9 mouse cellular contexts compared by ENCODE assay signal in genomic region chr4:131860492-131861340, GRCm38 (mm10). TPM values are rescaled to one million over a fixed set of nuclear protein-coding genes. Genes with fewer than 3 reads are reported as not detected.
DNase-seq lines count a peak whose midpoint lies in the region; ATAC-seq and TF ChIP-seq lines count a peak whose summit lies in the region.
"Had no signal": no experiment of that assay in that cellular context is flagged by ENCODE, and none has a peak within 500 bp of the region (broad histone marks: within the 10 kb centered on the region; RNA-seq: fewer than 3 reads in every experiment).

No protein-coding gene starts in this region.

- peak; percentile 74 to 84 for DNase-seq in CD8-positive naive resting alpha-beta T cell, adult 2 months (ENCODE audit: low read depth in 2 of 2, low spot score in 2 of 2)
- DNase-seq in adrenal gland, postnatal 36 days = peak; percentile 80 to 83
- DNase-seq in kidney, postnatal 10 days = peak; percentile 91
- peak; percentile 83 for DNase-seq in neural tube, embryonic 11.5 days (ENCODE audit: low spot score)

- 40% methylated on average over 15 of the region's 15 CpGs for WGBS in embryonic facial prominence, embryonic 12.5 days
- WGBS in heart, embryonic 12.5 days = 44% methylated on average over 15 of the region's 15 CpGs
- WGBS in liver, embryonic 12.5 days (ENCODE audit: insufficient replicate concordance) = 40% methylated on average over 15 of the region's 15 CpGs
- 55% methylated on average over 15 of the region's 15 CpGs for WGBS in neural tube, embryonic 11.5 days

- no peak; the same call in 1 of the 2 replicates for ATAC-seq in embryonic facial prominence, embryonic 12.5 days (ENCODE audit: insufficient number of reproducible peaks, insufficient read depth, low FRiP score, low TSS enrichment)
- 0 out of 2 replicates have a peak, but pooled peaks have one; percentile 25 for ATAC-seq in heart, embryonic 12.5 days (ENCODE audit: insufficient number of reproducible peaks, low FRiP score)
- ATAC-seq in liver, embryonic 12.5 days = peak; percentile 63; the same call in 1 of the 2 replicates
- ATAC-seq in neural tube, embryonic 11.5 days (ENCODE audit: insufficient read depth, low FRiP score, low TSS enrichment) = no peak

- H3K27me3 ChIP-seq in embryonic facial prominence, embryonic 12.5 days = no peaks in the 10 kb centered on the region
- no peaks in the 10 kb centered on the region for H3K27me3 ChIP-seq in heart, embryonic 12.5 days (replicated peaks)
- H3K27me3 ChIP-seq in liver, embryonic 12.5 days (replicated peaks) = no peaks in the 10 kb centered on the region
- no peaks in the 10 kb centered on the region for H3K27me3 ChIP-seq in neural tube, embryonic 11.5 days (ENCODE audit: control insufficient read depth, insufficient read depth, low read length)
- no peaks in the 10 kb centered on the region for H3K27me3 ChIP-seq in testis, adult 2 months (ENCODE audit: control insufficient read depth, insufficient read depth, low read length)
- H3K27me3 ChIP-seq: hindbrain, embryonic 15.5 days had no signal

- peaks cover 45% of the 10 kb centered on the region for H3K36me3 ChIP-seq in embryonic facial prominence, embryonic 12.5 days
- H3K36me3 ChIP-seq in heart, embryonic 12.5 days = peaks cover 49% of the 10 kb centered on the region
- H3K36me3 ChIP-seq in liver, embryonic 12.5 days = peaks cover 76% of the 10 kb centered on the region
- H3K36me3 ChIP-seq in neural tube, embryonic 11.5 days (ENCODE audit: control insufficient read depth, insufficient read depth, low read length) = no peaks in the 10 kb centered on the region; the same call in 1 of the 2 replicates
- no peaks in the 10 kb centered on the region for H3K36me3 ChIP-seq in testis, adult 2 months (ENCODE audit: control insufficient read depth, insufficient read depth, low read length)

- peaks cover 7% of the 10 kb centered on the region for H3K4me1 ChIP-seq in embryonic facial prominence, embryonic 12.5 days
- H3K4me1 ChIP-seq in heart, embryonic 12.5 days (replicated peaks) = no peaks in the 10 kb centered on the region
- H3K4me1 ChIP-seq in liver, embryonic 12.5 days = no peaks in the 10 kb centered on the region
- no peaks in the 10 kb centered on the region for H3K4me1 ChIP-seq in neural tube, embryonic 11.5 days (ENCODE audit: control insufficient read depth, insufficient read depth, low read length)
- H3K4me1 ChIP-seq in testis, adult 2 months (ENCODE audit: control insufficient read depth, insufficient read depth, low read length) = no peaks in the 10 kb centered on the region
- H3K4me1 ChIP-seq: hindbrain, embryonic 15.5 days had no signal

- H3K9me3 ChIP-seq in embryonic facial prominence, embryonic 12.5 days = no peaks in the 10 kb centered on the region
- H3K9me3 ChIP-seq in heart, embryonic 12.5 days (replicated peaks) = no peaks in the 10 kb centered on the region
- no peaks in the 10 kb centered on the region for H3K9me3 ChIP-seq in liver, embryonic 12.5 days (replicated peaks)
- no peaks in the 10 kb centered on the region for H3K9me3 ChIP-seq in neural tube, embryonic 11.5 days (ENCODE audit: control insufficient read depth, low read length)
- H3K9me3 ChIP-seq: hindbrain, embryonic 15.5 days had no signal

- peak; percentile 88; the same call in 1 of the 2 replicates for TF ChIP-seq CTCF in testis, adult 2 months (IDR thresholded peaks at IDR 0.05; ENCODE audit: control insufficient read depth, insufficient read depth, insufficient replicate concordance, low read depth, low read length)

- no peak overlapping the region for H3K4me2 ChIP-seq in embryonic facial prominence, embryonic 12.5 days (replicated peaks)
- H3K4me2 ChIP-seq in heart, embryonic 12.5 days = no peak overlapping the region
- H3K4me2 ChIP-seq in liver, embryonic 12.5 days = no peak overlapping the region
- no peak overlapping the region for H3K4me2 ChIP-seq in neural tube, embryonic 11.5 days (ENCODE audit: low read depth)
- H3K4me2 ChIP-seq: hindbrain, embryonic 15.5 days had no signal

- no peak for TF ChIP-seq POLR2A in testis, adult 2 months (IDR thresholded peaks at IDR 0.05; ENCODE audit: control insufficient read depth, low read depth, low read length)

- peak overlapping the region; percentile 69; the same call in 1 of the 2 replicates for H3K27ac ChIP-seq in embryonic facial prominence, embryonic 12.5 days
- no peak overlapping the region for H3K27ac ChIP-seq in heart, embryonic 12.5 days (ENCODE audit: poor library complexity, severe bottlenecking)
- no peak overlapping the region for H3K27ac ChIP-seq in liver, embryonic 12.5 days
- no peak overlapping the region for H3K27ac ChIP-seq in neural tube, embryonic 11.5 days (ENCODE audit: low read depth, low read length)
- no peak overlapping the region for H3K27ac ChIP-seq in testis, adult 2 months (ENCODE audit: control insufficient read depth, insufficient read depth, low read depth, low read length)
- H3K27ac ChIP-seq: hindbrain, embryonic 15.5 days had no signal

- no peak overlapping the region for H3K4me3 ChIP-seq in embryonic facial prominence, embryonic 12.5 days
- no peak overlapping the region for H3K4me3 ChIP-seq in heart, embryonic 12.5 days
- H3K4me3 ChIP-seq in liver, embryonic 12.5 days = no peak overlapping the region
- H3K4me3 ChIP-seq in neural tube, embryonic 11.5 days (ENCODE audit: low read depth, low read length) = no peak overlapping the region
- no peak overlapping the region for H3K4me3 ChIP-seq in testis, adult 2 months (ENCODE audit: control insufficient read depth, low read depth, low read length)
- H3K4me3 ChIP-seq: hindbrain, embryonic 15.5 days had no signal

- H3K9ac ChIP-seq in embryonic facial prominence, embryonic 12.5 days = no peak overlapping the region
- H3K9ac ChIP-seq in heart, embryonic 12.5 days = no peak overlapping the region
- H3K9ac ChIP-seq in liver, embryonic 12.5 days = no peak overlapping the region
- no peak overlapping the region for H3K9ac ChIP-seq in neural tube, embryonic 11.5 days (ENCODE audit: low read length)
- H3K9ac ChIP-seq: hindbrain, embryonic 15.5 days had no signal

RNA-seq across cellular contexts. Expression of gene Srsf4, which starts 12.7 kb away (rescaled TPM):
- total RNA-seq in adrenal gland, postnatal 36 days (2021) = 10 to 100 TPM; 59.3 to 63.3 TPM
- 141 and 143 TPM in 2 replicates for polyA plus RNA-seq in embryonic facial prominence, embryonic 12.5 days (2016; fragmentation: Nextera tagmentation; extraction: Ambion mirVana)
- polyA plus RNA-seq in heart, embryonic 12.5 days (2016; fragmentation: Nextera tagmentation; extraction: Ambion mirVana) = 86.1 and 87.1 TPM in 2 replicates
- polyA plus RNA-seq in liver, embryonic 12.5 days (2016; fragmentation: Nextera tagmentation; extraction: Ambion mirVana) = 94.9 and 97.5 TPM in 2 replicates
- polyA plus RNA-seq in neural tube, embryonic 11.5 days (2014; fragmentation: Nextera tagmentation; extraction: Ambion mirVana) = 136 and 144 TPM in 2 replicates
- polyA plus RNA-seq in testis, adult 2 months (2012; rRNA removed) = 41.6 and 44.1 TPM in 2 replicates

RNA-seq across cellular contexts. Expression of gene Mecr, which starts 17.4 kb away (rescaled TPM):
- 10 to 100 TPM; 83.5 to 85.4 TPM for total RNA-seq in adrenal gland, postnatal 36 days (2021)
- 48.4 and 50.4 TPM in 2 replicates for polyA plus RNA-seq in embryonic facial prominence, embryonic 12.5 days (2016; fragmentation: Nextera tagmentation; extraction: Ambion mirVana)
- polyA plus RNA-seq in heart, embryonic 12.5 days (2016; fragmentation: Nextera tagmentation; extraction: Ambion mirVana) = 33.9 and 35.7 TPM in 2 replicates
- polyA plus RNA-seq in liver, embryonic 12.5 days (2016; fragmentation: Nextera tagmentation; extraction: Ambion mirVana) = 44.4 and 49.4 TPM in 2 replicates
- 38.4 and 41.9 TPM in 2 replicates for polyA plus RNA-seq in neural tube, embryonic 11.5 days (2014; fragmentation: Nextera tagmentation; extraction: Ambion mirVana)
- 17.2 and 19.3 TPM in 2 replicates for polyA plus RNA-seq in testis, adult 2 months (2012; rRNA removed)

RNA-seq across cellular contexts. Expression of gene Ptpru, which starts 22.6 kb away (rescaled TPM):
- 10 to 100 TPM; 34.2 to 75.7 TPM for total RNA-seq in adrenal gland, postnatal 36 days (2021)
- polyA plus RNA-seq in embryonic facial prominence, embryonic 12.5 days (2016; fragmentation: Nextera tagmentation; extraction: Ambion mirVana) = 38.1 and 39.2 TPM in 2 replicates
- polyA plus RNA-seq in heart, embryonic 12.5 days (2016; fragmentation: Nextera tagmentation; extraction: Ambion mirVana) = 1.8 and 2.5 TPM in 2 replicates
- polyA plus RNA-seq in liver, embryonic 12.5 days (2016; fragmentation: Nextera tagmentation; extraction: Ambion mirVana) = 2.7 and 2.8 TPM in 2 replicates
- 10.2 and 13.3 TPM in 2 replicates for polyA plus RNA-seq in neural tube, embryonic 11.5 days (2014; fragmentation: Nextera tagmentation; extraction: Ambion mirVana)
- polyA plus RNA-seq in testis, adult 2 months (2012; rRNA removed) = 2.5 and 3.1 TPM in 2 replicates

Comparison
In these comparisons a context has a peak if more than half of its experiments do, and no peak if none do; other contexts are left out.
1. ATAC-seq: peak in heart, embryonic 12.5 days (single experiment) and liver, embryonic 12.5 days (single experiment); none in embryonic facial prominence, embryonic 12.5 days (single experiment) and neural tube, embryonic 11.5 days (single experiment).
2. Peak in every context shown above with its lines, with median percentiles within 50 percentile points of each other: DNase-seq.